Mouse (Mus musculus) megakaryocyte-erythroid progenitor cell, adult 5 weeks (primary cell): ENCODE results near the gene AC131692.1. TPM values are rescaled to one million over a fixed set of nuclear protein-coding genes. Genes with fewer than 3 reads are reported as not detected.

Experiments used
- polyA plus RNA-seq: library from polyadenylated mRNA; stranded (reverse); fragments of >175 nt; gene quantifications from 2 replicates; pipeline ENCODE4 v1.2.3, GENCODE M21; 2012

AC131692.1 gene
- 2.3 and 3.3 TPM in 2 replicates for polyA plus RNA-seq

GRCm38 (mm10) chr19:6094119-6094518 lies at the start of gene AC131692.1:
AC131692.1 (plus strand) TSS chr19:6094419.

GRCm38 (mm10) chr19:6046294-6047153 lies 47.7 kb upstream of the AC131692.1 start, which contains the start of gene Syvn1:
Syvn1 (plus strand) TSS chr19:6046576.

GRCm38 (mm10) chr19:6057313-6058096 lies 36.7 kb upstream of the AC131692.1 start, which contains the start of the genes Mrpl49 and Fau:
Mrpl49 (minus strand) TSS chr19:6057785.
Fau (plus strand) TSS chr19:6057844.

GRCm38 (mm10) chr19:6061021-6061533 lies 33.1 kb upstream of the AC131692.1 start, which contains the start of gene Znhit2:
Znhit2 (plus strand) TSS chr19:6061192.

GRCm38 (mm10) chr19:6067724-6068415 lies 26.3 kb upstream of the AC131692.1 start, which contains the start of gene Tm7sf2:
Tm7sf2 (minus strand) TSS chr19:6068373.

GRCm38 (mm10) chr19:6076564-6077393 lies 17.4 kb upstream of the AC131692.1 start, which contains the start of gene Vps51:
Vps51 (minus strand) TSS chr19:6077231.

GRCm38 (mm10) chr19:6079983-6080480 lies 14.2 kb upstream of the AC131692.1 start, which contains the start of gene Tmem262:
Tmem262 (plus strand) TSS chr19:6080033.

GRCm38 (mm10) chr19:6082156-6082555 lies 12.1 kb upstream of the AC131692.1 start, which contains the start of gene Gm28374:
Gm28374 (minus strand) TSS chr19:6082256.

GRCm38 (mm10) chr19:6084478-6085248 lies 9.6 kb upstream of the AC131692.1 start, which contains the start of the genes Zfpl1 and Cdca5:
Zfpl1 (minus strand) TSS chr19:6084956.
Cdca5 (plus strand) TSS chr19:6084983.

GRCm38 (mm10) chr19:6105586-6105985 lies 11.4 kb downstream of the AC131692.1 start, which contains the start of gene Naaladl1:
Naaladl1 (plus strand) TSS chr19:6105782.

GRCm38 (mm10) chr19:6117986-6118676 lies 23.9 kb downstream of the AC131692.1 start, which contains the start of gene Sac3d1:
Sac3d1 (minus strand) TSS chr19:6118650.

GRCm38 (mm10) chr19:6127760-6128341 lies 33.6 kb downstream of the AC131692.1 start, which contains the start of gene Snx15:
Snx15 (minus strand) TSS chr19:6128304.

GRCm38 (mm10) chr19:6140678-6141393 lies 46.6 kb downstream of the AC131692.1 start, which contains the start of gene Batf2:
Batf2 (plus strand) TSS chr19:6140983.

GRCm38 (mm10) chr19:6141394-6141749 lies 47.2 kb downstream of the AC131692.1 start, which contains the start of gene Arl2:
Arl2 (minus strand) TSS chr19:6141548.

